Mouse (Mus musculus): ENCODE data around the gene Hoxb7.

GRCm38 (mm10) chr11:96318368-96319070, 32.1 kb downstream of the Hoxb7 start:
- no peak for TF ChIP-seq CTCF (IDR thresholded peaks at IDR 0.05; ENCODE audit: borderline replicate concordance, insufficient read depth, low read depth, low read length)
- no peak for TF ChIP-seq POLR2A (IDR thresholded peaks at IDR 0.05; ENCODE audit: borderline replicate concordance, insufficient read depth, low read length)
